Mouse (Mus musculus): ENCODE results near the gene Ly6g6f.

Gene Ly6g6f

DNA sequence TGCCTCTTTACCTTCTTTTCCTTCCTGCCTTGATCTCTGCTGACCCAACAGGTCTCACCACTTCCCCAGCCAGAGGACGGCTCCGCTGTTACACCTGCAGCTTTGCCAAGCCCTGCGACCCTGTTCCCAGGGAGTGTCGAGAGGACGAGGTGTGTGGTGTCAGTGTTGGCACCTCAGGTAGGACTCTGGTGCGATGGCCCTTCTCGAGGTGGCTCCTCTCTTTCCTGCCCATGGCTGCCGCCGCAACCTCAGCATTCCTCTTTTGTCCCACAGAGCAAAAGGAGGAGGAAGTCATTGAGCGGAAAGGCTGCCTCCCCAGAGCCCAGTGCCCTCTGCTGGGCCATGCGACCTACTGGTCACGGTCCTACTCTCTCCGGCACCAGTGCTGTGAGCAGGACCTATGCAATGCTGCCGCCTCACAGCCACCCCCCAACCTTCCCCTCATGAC is 7.6 kb downstream of the Ly6g6f start, which contains the start of gene Ly6g6d:
Gene Ly6g6d, minus strand, starts transcription at position 280 of the 448 bp plus-strand sequence.
- DNase-seq (ENCODE audit: low spot score in 2 of 2) = no peak

DNA sequence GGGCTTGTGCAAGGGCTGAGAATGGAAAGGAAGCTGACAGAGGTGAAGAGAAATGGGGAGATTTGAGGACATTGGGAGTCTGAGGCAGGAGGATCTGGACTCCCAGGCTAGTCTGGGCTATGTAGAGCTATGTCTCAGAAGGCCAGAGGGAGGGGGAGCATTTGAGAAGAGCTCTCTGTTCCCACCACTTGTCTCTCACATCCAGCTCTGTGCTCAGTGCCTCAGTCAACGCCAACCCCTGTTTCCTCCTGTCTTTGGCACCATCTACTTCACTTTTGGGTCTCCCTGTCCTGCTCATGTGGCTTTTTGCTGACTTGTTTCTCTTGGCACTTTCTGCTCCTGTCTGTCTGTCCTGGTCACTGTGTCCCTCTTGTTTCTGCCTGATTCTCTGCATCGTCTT is 8.1 kb downstream of the Ly6g6f start:
- DNase-seq (ENCODE audit: low spot score in 2 of 2) = no peak

DNA sequence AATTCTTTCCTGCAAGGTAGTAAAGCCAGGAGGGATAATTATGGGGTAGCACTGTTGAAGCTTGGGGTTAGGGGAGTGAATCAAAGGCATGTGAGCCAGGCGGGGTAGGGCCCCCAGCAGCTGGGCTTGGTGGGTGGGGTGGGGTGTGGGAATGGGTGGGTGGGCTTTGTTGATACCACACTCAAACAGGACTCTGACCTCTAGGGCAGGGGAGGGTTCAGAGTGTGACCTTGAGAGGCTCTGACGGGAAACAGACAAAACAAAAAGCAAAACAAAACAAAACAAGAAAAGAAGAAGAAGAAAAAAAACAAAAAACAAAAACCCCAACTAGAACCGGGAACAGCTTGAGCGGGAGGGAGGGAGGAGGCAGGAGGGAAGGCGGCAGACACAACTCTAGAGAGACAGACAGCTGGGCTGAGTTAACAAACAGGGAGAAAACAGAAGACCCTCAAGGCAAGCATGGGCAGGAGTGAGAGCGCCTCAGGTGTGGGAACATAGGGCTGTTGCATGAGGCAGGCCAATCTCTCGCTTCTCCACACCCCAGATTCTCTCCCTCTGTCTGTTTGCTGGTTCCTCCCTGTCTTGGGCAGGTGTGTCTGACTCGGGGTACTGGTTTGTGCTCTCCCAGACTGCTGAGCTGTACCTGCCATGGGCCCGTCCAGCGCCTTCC is 8.8 kb downstream of the Ly6g6f start, which contains the start of gene Ly6g6e:
Gene Ly6g6e, plus strand, starts transcription at position 396 of the 670 bp plus-strand sequence.
- DNase-seq (ENCODE audit: low spot score in 2 of 2) = no peak

DNA sequence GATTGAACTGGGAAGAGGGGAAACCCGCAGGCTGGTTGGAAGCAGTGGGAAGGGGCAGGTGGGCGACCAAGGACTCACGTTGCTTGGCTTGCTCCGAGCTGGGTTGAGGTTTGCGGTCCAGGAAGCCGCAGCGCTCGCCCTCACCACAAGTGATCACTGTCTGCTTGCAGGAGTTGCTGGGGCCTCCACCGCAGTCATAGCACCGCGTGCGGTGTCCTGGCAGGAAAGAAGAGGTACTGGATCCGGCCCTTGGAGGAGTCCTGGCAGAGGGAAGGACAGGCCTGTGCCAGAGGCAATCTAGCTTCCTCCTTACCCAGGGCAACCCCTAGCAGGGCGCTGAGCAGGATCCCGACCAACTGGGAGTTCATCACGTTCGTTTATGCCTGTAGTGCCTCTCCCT is 11.3 kb downstream of the Ly6g6f start:
- DNase-seq (ENCODE audit: low spot score in 2 of 2) = no peak

DNA sequence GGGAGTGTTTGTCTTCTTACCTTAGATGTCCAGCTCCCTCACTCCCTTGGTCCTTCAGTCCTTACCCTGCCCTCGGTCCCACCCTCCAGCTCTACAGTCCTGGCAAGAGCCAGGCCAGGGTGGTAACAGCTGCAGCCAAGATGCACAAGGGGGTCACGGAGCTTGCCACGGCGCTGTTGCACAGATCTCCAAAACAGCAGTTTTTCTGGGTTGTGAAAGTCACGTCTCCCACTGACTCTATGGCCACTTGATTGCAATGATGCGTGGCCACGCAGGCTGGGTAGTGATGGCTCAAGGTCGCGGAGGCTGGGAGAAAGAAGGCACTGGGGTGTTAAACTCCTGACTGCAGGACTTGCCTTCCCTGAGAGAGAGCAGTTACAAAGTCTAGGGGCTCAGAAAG is 14.0 kb downstream of the Ly6g6f start:
- no peak for DNase-seq (ENCODE audit: low spot score in 2 of 2)

DNA sequence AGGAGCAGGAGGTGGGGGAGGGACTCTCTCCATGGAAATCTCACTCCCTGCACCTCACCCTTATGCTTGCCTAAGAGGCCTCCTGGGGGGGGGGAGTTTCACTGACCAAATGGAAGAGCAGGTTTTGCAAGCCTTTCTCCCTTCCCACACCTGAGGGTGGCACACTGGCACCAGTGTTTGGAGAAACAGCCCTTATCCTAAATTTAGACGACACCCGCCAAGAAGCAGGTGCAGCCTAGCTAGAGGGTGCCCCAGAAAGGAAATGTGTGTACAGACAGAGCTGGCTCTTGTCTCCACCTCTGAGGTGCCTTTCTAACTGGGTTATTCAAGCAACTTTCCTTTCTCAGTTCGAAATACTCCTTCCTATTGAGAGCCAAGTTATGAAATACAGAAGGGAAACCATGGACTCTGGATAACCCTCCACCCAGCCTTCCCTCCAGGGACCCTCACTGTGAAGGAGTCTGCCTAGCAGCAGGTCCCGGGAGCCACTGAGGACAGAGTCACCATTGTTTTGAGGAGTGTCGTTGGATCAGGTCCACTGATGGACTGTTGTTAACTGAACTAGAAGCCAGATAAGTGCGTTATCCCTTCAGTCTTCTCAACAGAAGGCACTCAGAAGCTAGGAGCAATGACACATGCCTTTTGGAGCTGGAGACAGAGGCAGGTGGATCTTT is 14.7 kb downstream of the Ly6g6f start:
- no peak for DNase-seq (ENCODE audit: low spot score in 2 of 2)

DNA sequence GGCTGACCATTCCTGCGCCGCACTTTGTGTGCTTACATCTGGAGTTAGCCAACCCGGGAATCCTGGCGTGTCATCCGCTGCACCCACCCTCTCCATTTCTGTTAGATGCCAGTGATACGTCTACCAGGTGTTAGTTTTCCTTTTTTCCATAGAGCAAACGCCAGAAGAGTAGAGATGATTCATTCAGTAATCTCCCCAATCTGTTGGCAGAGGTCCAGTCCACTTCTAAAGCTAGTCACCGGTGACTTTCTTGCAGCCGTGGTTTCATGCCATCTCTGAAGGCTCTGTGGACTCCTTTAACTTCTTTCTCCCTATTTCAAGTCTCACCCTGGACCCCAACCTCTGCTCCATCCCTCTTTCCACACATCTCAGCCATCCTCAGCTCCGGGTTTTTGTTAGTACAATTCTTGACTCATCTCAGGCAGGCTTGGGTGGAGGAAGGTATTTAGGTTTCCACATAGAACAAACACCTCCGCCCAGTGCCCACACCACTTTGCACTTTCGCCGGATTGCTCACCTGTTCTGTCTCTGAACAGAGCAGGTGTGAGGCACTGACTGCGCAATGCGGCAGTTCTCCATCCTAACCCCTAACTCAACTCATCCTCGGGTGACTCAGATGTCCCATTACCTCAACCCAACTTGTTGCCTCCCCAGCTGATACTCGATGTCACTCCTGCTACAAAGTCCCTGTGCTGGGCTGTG is 17.0 kb downstream of the Ly6g6f start:
- DNase-seq (ENCODE audit: low spot score in 2 of 2) = no peak

DNA sequence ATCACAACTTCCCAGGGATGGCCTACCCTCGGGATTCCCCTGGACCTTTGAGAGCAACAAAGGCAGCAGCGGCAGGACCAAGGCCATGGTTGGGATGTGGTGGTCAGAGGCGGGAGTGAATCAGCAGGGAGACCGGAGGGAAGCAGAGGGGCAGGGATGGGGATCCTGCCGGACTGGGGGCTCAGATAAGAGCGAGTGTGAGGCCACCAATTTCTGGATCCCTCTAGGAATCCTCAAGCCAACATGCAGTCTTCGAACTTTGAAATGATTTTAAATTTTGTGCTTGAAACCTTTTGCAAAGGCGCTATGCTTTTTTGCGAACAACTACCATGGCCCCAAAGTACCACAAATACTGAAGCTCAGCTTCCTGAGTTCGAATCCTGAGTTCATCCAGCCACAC is 19.3 kb downstream of the Ly6g6f start, which contains the start of gene Mpig6b:
Gene Mpig6b, minus strand, starts transcription at position 101 of the 400 bp plus-strand sequence.
- DNase-seq (ENCODE audit: low spot score in 2 of 2) = no peak

DNA sequence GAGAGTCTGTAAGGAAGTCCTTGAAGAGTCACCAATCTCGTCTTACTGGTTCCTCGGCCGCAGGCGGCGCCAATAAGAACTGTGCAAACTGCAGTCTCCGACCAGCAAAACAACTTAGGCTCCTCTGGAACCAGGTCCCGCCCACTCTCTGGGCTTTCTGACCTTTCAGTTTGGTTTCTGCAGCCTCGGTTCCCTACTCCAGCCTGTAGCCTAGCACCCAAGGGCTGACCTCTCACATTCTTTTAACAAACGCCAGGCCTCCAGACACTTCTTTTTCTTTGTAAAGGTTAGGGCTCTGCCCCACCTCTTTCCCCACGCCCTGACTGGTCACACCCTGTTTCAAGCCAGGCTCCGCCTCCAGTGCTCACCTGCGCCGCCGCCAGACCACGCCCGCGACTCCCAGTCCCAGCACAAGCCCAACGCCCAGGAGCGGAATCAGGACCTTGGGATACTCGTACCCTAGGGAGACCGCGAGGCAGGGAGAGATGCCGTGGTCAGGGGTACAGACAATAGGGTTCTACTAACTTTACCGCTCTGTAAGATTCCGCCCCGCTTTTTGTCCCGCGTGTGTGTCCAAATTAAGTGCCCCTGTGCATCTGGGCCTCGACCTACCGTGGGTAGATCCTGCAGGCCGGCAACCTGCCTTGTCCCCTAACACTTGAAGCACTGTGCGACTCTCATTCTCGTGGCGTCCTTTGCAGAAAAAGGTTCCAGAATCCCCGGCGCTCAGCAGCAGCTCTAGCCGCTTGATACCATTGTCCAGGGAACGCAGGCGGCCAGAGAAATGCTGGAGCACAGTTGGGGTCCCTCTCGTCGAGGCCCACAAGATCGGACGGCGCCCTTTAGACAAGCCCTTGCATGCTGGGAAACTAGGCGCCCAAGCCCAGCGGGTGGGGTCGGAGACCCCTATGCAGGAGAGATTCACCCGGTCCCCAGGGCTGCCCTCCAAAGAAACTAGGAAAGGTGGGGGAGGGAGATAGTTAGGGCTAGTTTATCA is 20.2 kb downstream of the Ly6g6f start, which contains the start of gene Ly6g6c:
Gene Ly6g6c, plus strand, starts transcription at position 438 of the 997 bp plus-strand sequence.
- no peak for DNase-seq (ENCODE audit: low spot score in 2 of 2)

DNA sequence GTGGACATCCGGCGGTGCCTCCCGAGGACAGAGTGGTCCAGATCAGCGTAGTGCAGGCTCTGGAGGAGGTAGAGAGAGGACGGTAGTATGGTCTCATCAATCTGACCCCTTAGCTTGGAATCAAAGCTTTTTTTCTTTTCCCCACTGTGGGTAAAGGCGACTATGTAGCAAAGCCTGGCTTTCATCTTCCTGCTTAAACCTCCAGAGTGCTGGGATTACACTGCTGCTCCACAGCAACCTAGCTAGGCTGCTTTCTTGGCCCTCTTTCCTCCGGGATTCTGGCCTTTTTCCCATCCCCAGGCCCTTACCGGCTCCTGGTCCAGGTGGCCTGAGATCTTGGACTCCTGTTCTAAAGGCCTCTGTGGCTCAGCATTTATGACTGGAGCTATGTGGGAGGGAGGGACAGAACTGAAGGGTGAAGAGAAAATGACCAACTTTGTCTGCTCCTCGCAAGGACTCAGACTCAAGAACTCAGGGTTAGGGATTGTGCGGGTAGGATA is 21.0 kb downstream of the Ly6g6f start:
- DNase-seq (ENCODE audit: low spot score in 2 of 2) = no peak

DNA sequence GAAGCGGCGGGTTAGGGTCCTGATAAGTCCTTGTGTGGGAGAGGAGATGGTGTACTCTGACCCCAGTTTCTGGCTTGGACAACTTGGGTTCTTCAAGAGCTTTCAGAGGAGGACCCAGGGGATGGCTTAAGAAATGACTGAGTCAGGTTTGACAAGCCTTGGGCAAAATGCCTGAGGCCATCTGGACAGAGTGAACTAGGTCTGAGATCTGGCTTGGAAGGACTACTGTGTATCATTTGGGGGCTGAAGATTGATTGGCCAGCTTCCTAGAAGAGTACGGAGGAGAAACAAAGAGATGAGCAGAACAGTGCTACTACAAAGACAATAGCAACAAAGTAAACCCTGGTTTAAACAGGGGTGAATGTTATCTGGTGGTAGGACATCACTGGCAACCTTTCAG is 21.9 kb downstream of the Ly6g6f start:
- no peak for DNase-seq (ENCODE audit: low spot score in 2 of 2)

DNA sequence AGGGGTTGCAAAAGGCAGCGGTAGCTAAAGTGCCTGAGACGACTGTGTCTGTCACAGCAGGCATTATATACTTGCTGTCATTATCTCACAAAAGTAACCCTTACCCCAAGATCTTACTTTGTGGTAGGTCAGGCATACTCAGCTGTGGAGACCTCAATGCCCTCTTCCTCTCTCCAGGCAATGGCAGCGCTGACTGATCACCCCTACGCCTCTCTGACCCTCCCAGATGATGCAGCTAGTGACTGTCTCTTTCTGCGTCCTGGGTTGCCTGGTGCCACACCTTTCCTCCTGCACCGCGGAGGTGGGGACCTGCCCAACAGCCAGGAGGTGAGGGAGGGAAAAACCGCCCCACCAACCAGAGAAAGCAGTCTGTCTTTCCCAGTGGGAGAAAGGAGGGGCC is 24.1 kb downstream of the Ly6g6f start:
- no peak for DNase-seq (ENCODE audit: low spot score in 2 of 2)

DNA sequence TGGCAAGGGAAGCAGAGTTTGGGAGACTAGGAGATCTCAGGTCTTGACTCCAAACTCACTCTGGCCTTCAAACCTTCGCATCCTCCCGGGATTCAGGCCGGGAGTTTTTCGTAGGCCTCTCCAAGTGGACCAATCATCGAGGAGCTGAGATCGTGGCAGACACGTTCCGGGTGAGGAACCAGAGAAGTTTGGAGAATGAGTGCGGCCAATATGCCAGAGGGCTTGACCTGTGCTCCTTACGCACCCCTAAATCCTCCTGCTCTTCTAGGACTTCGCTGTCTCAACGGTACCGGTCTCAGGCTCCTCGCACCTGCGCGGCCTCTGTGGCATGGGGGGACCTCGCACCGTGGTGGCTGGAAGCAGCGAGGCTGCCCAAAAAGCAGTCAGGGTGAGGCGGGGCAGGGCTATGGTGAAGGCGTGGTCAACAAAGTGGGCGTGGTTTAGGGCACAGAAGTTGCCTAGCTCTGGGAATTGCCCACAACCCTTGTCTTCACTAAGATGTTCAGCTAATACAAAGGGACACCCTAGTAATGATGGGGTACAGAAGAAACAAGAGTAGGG is 24.6 kb downstream of the Ly6g6f start:
- DNase-seq (ENCODE audit: low spot score in 2 of 2) = no peak

DNA sequence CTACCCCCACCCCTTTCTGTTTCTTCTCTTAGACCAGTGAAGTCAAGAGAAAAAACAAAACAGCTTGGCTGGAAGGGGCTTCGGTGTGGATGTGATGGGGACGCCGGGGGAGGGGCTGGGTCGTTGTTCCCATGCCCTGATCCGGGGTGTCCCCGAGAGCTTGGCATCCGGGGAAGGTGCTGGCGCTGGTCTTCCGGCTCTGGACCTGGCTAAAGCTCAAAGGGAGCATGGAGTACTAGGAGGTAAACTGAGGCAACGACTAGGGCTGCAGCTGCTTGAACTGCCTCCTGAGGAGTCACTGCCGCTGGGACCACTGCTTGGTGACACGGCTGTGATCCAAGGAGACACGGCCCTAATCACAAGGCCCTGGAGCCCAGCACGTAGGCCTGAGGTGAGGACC is 25.3 kb downstream of the Ly6g6f start:
- no peak for DNase-seq (ENCODE audit: low spot score in 2 of 2)

DNA sequence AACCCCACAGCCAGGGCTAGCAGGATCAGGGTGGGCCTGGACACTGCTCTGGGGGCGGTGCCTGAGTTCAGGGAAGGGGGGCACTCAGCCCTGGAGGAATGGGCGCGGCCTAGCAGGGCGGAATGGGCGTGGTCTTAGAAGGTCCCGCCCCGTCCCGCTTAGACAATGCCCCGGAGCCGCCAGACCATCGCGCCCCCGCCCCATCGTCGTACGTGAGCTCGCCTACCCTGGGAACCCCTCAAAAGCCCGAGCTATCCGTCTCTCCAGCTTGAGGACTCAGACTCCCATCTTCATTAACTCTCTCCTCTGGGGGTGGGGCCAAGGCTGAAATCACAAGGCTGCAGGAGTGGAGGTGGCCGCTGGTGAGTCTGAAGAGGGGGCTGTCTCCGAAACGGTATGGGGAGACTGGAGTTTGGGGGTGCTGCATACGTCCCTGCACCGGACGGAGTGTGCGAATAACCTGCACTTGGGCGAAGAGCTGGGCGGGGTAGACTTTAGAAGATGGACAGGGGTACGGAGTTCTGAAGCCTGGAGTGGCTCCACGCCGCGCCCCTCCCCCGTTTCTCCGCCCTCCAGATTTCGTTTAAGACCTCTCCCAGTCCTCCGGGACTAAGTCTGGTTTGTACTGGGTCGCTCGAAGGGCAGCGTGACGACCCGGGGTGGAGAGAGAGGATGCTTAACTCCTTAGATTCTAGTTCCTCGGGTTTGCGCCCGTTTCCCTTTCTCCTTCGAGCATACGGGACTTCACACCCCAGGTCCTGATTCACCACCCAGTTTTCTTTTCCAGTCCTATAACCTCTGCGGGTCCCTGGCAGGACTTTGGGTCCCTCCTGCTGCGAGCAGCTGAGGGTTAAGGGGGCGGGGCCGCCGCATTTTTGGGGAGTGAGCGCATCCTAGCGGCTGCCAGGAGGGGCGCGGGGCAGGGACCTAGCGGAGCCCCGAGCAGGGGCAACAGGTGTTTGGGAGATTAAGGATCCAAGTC is 26.2 kb downstream of the Ly6g6f start, which contains the start of gene Ddah2:
Gene Ddah2, plus strand, starts transcription at position 125 of the 982 bp plus-strand sequence.
- peak in 1 of 2 experiments; percentile 61 for DNase-seq (ENCODE audit: low spot score in 2 of 2)

DNA sequence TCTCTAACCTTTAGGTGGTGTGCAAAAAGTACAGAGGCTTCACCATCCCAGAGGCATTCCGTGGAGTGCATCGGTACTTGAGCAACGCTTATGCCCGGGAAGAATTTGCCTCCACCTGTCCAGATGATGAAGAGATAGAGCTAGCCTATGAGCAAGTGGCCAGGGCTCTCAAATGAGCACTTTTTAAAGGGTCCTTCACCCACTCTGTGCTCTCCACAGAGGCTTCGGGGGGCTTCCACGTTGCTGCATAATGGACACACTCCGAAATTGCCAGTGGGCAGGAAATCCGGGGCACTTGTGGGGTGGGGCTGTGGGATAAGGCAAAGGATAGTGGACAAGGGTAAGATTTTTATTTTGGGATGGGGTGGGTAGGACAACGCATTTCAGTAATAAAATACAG is 27.1 kb downstream of the Ly6g6f start:
- no peak for DNase-seq (ENCODE audit: low spot score in 2 of 2)

DNA sequence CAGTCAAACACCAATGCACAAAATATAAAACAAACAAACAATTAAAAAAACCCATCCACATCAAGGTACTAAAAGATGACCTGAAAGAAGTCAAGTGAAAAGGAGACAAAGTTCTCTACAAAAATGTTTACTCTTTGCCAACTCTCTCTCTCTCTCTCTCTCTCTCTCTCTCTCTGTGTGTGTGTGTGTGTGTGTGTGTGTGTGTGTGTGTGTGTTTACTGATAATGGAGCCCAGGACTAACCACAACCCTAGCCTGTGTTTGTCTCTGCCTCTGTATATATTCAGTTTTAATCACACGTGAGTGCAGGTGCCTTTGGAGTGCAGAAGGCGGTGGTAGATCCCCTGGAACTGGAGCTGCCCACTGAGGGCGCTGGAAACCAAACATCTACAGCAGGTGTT is 28.3 kb downstream of the Ly6g6f start:
- no peak for DNase-seq (ENCODE audit: low spot score in 2 of 2)

DNA sequence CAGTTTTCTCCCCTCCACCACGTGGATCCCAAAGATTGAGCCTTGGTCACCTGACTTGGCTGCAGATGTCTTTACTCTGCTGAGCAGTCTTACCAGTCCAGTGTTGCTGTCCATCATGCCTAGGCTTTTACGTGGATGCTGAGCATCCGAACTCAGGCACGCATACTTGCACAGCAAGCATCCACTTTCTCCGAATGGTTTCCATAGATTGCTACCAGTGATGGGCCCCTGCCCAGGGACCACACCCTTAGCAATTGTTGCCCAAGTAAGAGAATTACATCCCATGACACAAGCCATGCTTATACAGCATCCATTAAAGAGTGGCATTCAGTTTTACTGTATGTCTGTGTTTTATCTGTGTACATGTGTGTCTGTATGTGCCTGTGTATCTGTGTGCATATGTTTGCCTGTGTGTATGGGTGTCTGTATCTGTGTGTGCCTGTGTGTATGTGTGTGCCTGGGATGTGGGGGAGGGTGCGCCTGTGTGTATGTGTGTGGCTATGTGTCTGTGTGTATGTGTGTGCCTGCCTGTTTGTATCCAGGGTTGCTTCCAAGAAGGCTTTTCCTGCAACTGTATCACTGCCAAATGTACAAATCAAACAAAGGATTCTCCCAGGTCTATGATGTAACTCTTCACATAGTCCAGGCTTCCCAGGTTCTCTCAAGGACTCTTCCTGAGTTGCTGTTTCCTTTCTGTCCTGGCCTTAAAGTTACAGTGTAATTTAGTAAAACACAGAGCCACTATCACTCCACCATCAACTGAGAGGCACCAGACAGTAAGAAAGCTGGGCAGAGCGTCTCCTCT is 29.5 kb downstream of the Ly6g6f start:
- no peak for DNase-seq (ENCODE audit: low spot score in 2 of 2)
